Mouse (Mus musculus) macrophage (primary cell): ENCODE measurements around the gene Pla2g7. TPM values are rescaled to one million over a fixed set of nuclear protein-coding genes. Genes with fewer than 3 reads are reported as not detected.

ENCODE experiments used
- H3K27ac ChIP-seq: fragments of 350-480 bp; formaldehyde crosslinking; 2 replicates; pipeline ENCODE4 v1.9.0; 2021
- H3K36me3 ChIP-seq: fragments of 350-480 bp; formaldehyde crosslinking; 2 replicates; pipeline ENCODE4 v1.9.0; 2021; ENCODE audit errors: inconsistent target
- H3K4me3 ChIP-seq: fragments of 350-480 bp; formaldehyde crosslinking; 2 replicates; pipeline ENCODE4 v1.9.0; 2021; ENCODE audit errors: inconsistent target
- H3K79me2 ChIP-seq: fragments of 350-480 bp; formaldehyde crosslinking; 2 replicates; pipeline ENCODE4 v1.9.0; 2021; ENCODE audit errors: inconsistent target
- WGBS: methylation state at CpG from one replicate; pipeline ENCODE4 v1.1.7; 2026; ENCODE audit warnings: inconsistent platforms; ENCODE audit not compliant: missing documents; 5-methylcytosine and 5-hydroxymethylcytosine counted together
- polyA plus RNA-seq: library from polyadenylated mRNA; stranded (reverse); fragments of 250-400 nt; gene quantifications from 3 replicates; pipeline ENCODE4 v1.2.4, GENCODE M21; 2018; ENCODE audit warnings: inconsistent platforms

The Pla2g7 gene
- polyA plus RNA-seq, 1 experiment from 2014 or later = 54.4 TPM

DNA sequence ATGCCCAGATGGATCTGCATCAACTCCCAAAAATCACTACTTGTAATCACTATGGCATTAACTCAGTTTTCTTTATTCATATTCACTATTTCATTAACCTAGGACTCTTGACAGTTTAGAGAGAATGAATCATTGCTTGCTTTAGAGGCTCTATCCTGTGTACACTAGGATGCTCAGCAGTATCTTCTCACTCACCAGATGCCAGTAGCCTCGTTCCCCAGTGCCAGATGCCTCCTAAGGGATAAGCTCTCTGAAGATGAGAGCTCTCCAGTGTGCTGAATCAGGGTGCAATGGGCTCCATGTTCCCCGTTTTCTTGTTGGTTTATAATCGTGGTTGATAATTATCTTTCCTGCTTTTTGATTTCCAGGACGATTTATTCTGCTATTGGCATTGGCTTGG, 30.8 kb downstream of the Pla2g7 start:
- 64% methylated on average over 4 of the region's 4 CpGs for WGBS
- no peaks in the 10 kb centered on the region for H3K79me2 ChIP-seq
- H3K27ac ChIP-seq = no peak overlapping the region
- H3K36me3 ChIP-seq = no peaks in the 10 kb centered on the region
- H3K4me3 ChIP-seq = no peak overlapping the region

GRCm38 (mm10) chr17:43606704-43607103, 38.8 kb downstream of the Pla2g7 start:
- H3K4me3 ChIP-seq = no peak overlapping the region
- 8% methylated on average over 3 of the region's 3 CpGs for WGBS
- no peaks in the 10 kb centered on the region for H3K36me3 ChIP-seq
- H3K79me2 ChIP-seq = no peaks in the 10 kb centered on the region
- no peak overlapping the region for H3K27ac ChIP-seq

- no peak overlapping the region for H3K4me3 ChIP-seq
- WGBS = 20% methylated on average over 7 of the region's 7 CpGs
- H3K79me2 ChIP-seq = no peaks in the 10 kb centered on the region
- no peaks in the 10 kb centered on the region for H3K36me3 ChIP-seq
- H3K27ac ChIP-seq = no peak overlapping the region
These were observed 43.7 kb downstream of the Pla2g7 start for GRCm38 (mm10) chr17:43611586-43611985.

DNA sequence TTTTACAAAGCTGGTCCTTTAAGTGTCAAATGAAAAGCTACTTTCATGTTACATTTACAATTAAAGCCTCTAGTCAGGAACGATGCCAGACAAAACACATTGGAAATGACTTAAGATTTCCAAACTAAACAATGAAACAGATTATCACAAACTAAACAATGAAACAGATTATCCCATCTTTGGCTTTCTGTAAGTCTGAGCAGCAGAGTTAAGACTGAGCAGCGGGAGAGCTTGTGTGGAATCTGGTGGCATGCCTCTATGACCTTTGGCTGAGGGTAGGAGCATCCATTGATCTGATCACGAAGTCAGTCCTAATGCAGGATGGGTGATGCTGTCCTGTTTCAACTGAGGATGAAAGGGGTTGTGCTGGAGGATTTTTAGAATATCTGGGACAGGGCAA, 44.3 kb downstream of the Pla2g7 start:
- WGBS = 87% methylated on average over 3 of the region's 3 CpGs
- H3K27ac ChIP-seq = no peak overlapping the region

DNA sequence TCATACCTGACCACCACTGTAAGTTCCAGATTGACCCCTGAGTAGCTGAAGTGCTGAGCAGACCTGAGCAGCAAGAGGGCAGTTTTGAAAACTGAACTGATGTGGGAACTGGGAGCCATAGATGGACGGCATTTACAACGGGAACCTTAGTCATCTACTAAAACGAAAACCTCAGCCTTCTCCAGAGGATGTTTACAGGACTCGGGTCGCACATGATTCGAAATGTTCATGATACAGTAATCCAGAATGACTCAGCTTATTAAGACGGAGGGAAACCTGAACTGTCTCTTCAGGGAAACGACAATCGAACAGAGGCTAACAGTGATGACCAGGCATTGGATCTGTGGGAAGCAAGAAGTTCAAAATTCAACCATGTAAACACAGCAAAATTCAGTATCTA, 51.3 kb downstream of the Pla2g7 start:
- Histone ChIP-seq H3K27ac (no peak overlapping the region), H3K36me3 (no peaks in the 10 kb centered on the region), H3K79me2 (no peaks in the 10 kb centered on the region), H3K4me3 (no peak overlapping the region)
- WGBS = 78% methylated on average over 9 of the region's 9 CpGs

More for the DNA sequence above, 44.3 kb downstream of the Pla2g7 start:
- Histone ChIP-seq H3K79me2 (no peaks in the 10 kb centered on the region), H3K4me3 (no peak overlapping the region), H3K36me3 (no peaks in the 10 kb centered on the region)

GRCm38 (mm10) chr17:43622076-43622475, 54.2 kb downstream of the Pla2g7 start:
- Histone ChIP-seq H3K79me2 (no peaks in the 10 kb centered on the region), H3K27ac (no peak overlapping the region), H3K36me3 (no peaks in the 10 kb centered on the region), H3K4me3 (no peak overlapping the region)
- over 99% methylated on average over 10 of the region's 10 CpGs for WGBS

DNA sequence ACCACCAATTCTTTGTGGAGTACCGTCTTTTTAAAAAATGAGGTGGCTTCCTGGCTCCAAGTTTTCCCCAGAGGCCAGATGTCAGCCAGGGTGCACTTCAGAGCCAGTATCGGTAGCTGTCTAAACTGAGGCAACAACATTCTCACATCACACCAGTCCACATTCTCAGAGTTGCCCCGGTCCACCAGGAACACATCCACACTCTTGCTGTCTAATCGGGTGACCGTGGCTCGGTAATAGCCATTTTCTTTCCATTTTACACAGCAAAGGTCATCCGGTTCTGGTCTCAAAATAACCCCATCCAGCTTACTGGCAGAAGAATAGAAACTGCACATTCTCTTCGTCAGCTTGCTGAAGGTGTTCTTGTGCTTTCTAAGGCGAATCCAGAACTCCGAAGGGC, 60.3 kb downstream of the Pla2g7 start:
- Histone ChIP-seq H3K79me2 (no peaks in the 10 kb centered on the region), H3K4me3 (no peak overlapping the region), H3K36me3 (no peaks in the 10 kb centered on the region), H3K27ac (no peak overlapping the region)
- WGBS = 95% methylated on average over 10 of the region's 10 CpGs

DNA sequence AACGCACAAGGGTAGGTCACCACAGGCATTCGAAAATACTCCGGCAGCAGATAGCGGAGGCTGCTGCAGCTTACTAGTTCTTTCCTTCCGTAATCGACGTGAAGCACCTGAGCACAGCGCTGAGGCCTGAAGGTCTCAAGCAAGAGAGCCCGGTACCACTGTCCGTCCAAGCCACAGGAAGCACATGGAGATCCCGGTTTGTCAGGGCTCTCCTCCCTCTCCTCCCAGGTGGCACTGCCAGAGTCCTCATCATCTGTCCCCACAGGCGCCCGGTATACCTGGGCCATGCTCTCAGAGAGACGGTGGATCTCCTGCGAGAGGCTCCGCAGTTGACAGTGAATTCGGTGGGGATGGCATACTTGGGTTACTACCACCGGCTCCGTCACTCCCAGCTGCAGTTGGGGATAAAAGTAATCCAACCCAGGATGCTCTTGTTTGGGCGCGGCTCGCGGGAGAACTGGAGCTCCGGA, 61.2 kb downstream of the Pla2g7 start:
- H3K36me3 ChIP-seq = no peaks in the 10 kb centered on the region
- WGBS = 41% methylated on average over 24 of the region's 24 CpGs
- H3K27ac ChIP-seq = no peak overlapping the region
- H3K79me2 ChIP-seq = no peaks in the 10 kb centered on the region
- no peak overlapping the region for H3K4me3 ChIP-seq

DNA sequence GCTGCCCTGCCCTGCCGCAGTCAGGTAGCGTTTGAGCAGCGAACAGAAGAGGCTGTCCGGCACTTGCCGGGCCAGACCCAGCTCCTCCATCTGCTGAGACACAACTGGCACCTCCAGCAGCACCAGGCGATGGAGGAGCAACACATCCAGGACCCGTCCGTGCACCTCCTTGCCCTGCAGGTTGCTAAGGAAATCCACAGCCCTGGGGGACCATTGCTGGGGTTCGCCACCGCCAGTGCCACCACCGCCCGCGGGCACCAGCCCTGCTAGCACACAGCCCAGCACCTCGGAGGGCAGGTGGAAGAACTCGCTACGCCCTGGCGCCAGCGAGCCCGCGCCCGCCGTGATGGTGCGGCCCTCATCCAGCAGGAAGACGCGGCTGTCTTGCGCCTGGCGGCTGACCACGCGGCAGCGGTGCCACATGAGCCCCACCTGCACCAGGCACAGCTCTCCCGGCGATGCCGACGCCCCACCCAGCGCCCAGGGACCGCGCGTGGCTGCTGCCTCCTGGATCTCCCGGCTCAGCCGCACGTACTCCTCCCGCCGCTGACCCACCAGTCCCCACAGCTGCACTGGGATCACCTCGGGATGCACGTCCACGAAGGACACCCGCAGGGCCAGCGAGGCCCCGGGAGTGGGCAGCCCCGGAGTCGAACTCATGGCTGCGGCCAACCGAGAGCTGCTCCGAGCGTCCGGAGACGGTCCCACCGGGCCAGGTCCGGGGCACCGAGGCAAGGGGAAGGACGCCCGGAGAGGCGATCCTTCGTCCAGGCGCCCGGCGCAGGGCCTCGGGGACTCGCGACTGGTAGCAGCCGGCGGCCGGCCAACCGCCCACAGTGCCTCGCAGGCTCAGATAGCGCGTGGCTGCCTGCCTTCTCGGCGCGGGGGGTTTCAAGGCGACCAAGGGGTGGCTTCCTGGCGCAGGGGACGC, 61.9 kb downstream of the Pla2g7 start, which contains the start of gene Tdrd6:
Gene Tdrd6 (minus strand): TSS at position 804 of the 931 bp plus-strand sequence.
- 9% methylated on average over 67 of the region's 83 CpGs for WGBS
- H3K36me3 ChIP-seq = no peaks in the 10 kb centered on the region
- no peak within 1 kb of the TSS for H3K27ac ChIP-seq
- H3K79me2 ChIP-seq = no peaks in the 10 kb centered on the region
- H3K4me3 ChIP-seq = no peak within 1 kb of the TSS

DNA sequence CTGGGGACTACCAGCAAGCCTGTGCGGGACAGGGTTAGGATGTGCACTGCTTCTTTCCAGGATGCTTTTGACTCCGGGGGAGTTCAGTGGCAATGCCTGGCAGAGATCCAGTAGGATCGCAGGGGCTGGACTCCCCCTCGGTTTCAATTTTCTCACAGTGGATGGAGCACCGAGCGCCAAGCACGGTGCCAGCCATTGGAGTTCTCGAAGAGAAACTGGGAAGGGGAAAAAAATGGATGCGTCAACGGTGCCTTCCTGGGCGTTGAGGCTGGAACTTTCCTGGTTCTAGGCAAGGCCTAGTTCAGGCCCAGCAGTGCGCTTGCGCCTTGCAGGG, 62.5 kb downstream of the Pla2g7 start:
- H3K36me3 ChIP-seq = no peaks in the 10 kb centered on the region
- H3K27ac ChIP-seq = no peak overlapping the region
- WGBS = 65% methylated on average over 13 of the region's 13 CpGs
- no peaks in the 10 kb centered on the region for H3K79me2 ChIP-seq
- H3K4me3 ChIP-seq = no peak overlapping the region

DNA sequence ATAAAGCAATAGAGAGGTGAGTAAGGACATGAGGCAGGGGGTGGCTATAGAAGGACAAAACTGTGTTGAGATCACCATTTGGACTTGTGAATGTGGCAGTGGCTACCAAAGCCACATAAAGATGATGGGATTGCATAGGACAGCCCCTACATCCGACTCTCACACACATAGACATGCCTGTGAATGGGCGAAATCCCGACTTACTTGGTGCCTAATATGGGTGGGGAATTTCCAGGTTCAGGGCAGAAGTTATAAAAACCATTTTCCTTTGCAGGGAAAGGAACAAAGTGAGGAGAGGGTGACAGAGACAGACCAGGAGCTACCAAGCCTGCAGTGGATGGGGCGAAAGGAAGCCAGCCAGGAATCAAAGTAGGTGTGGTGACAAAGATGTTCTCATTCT, 69.2 kb downstream of the Pla2g7 start:
- Histone ChIP-seq H3K27ac (no peak overlapping the region), H3K79me2 (no peaks in the 10 kb centered on the region), H3K4me3 (no peak overlapping the region), H3K36me3 (no peaks in the 10 kb centered on the region)
- 91% methylated on average over 4 of the region's 4 CpGs for WGBS

- no peak overlapping the region for H3K27ac ChIP-seq
- H3K36me3 ChIP-seq = no peaks in the 10 kb centered on the region
- H3K4me3 ChIP-seq = no peak overlapping the region
- WGBS = 80% methylated on average over 1 of the region's 1 CpGs
- H3K79me2 ChIP-seq = no peaks in the 10 kb centered on the region
These were observed 72.9 kb downstream of the Pla2g7 start for GRCm38 (mm10) chr17:43640825-43641224.

DNA sequence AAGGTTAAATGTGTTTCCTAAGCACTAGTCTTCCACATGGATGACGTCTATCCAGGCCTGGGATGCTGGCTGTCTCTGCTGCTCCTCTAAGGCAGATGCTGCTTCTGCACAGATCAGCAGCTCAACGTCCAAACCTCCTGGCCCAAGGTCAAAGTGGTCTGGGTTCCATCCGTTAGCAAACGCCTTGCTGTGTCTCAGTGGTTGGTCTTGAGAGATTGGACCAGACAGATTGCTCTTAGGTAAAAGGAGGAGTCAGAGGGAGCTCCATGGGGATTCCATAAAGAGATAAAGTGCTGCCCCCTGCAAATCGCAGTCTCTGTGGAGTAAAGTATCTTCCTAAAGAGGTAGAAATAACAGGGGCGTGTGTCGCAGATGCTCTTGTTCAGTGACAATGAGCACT, 75.3 kb downstream of the Pla2g7 start:
- H3K36me3 ChIP-seq = no peaks in the 10 kb centered on the region
- WGBS = 95% methylated on average over 7 of the region's 7 CpGs
- H3K4me3 ChIP-seq = no peak overlapping the region
- H3K27ac ChIP-seq = no peak overlapping the region
- H3K79me2 ChIP-seq = no peaks in the 10 kb centered on the region

DNA sequence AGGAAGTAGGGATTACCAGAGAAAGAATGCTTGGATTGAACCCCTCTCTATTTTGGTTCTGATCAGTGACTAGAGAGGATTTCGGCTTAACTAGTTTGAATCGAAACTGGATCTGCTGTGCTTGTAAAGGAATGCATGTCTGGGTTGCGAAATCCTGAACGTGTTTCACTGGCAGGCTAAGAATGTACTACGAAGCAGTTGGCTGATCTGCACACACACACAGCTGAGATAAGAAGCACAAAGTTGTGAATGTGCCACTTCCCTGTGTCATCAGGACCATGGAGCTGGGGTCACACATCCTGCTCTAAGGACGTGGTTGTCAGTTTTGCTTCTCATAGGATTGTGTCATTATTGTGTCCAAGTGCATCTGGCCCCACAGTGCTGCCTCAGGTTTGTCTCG, 76.5 kb downstream of the Pla2g7 start:
- WGBS = 32% methylated on average over 7 of the region's 7 CpGs
- no peak overlapping the region for H3K27ac ChIP-seq
- no peaks in the 10 kb centered on the region for H3K36me3 ChIP-seq
- H3K4me3 ChIP-seq = no peak overlapping the region
- H3K79me2 ChIP-seq = no peaks in the 10 kb centered on the region

- H3K27ac ChIP-seq = no peak overlapping the region
- no peak overlapping the region for H3K4me3 ChIP-seq
- no peaks in the 10 kb centered on the region for H3K36me3 ChIP-seq
- 55% methylated on average over 3 of the region's 3 CpGs for WGBS
- H3K79me2 ChIP-seq = no peaks in the 10 kb centered on the region
These were observed 77.2 kb downstream of the Pla2g7 start for GRCm38 (mm10) chr17:43645136-43645535.
